Mouse (Mus musculus): Measurements from ENCODE around the gene Gm4881. TPM values are rescaled to one million over a fixed set of nuclear protein-coding genes. Genes with fewer than 3 reads are reported as not detected.

The Gm4881 gene
- polyA plus RNA-seq, 1 experiment from 2014 or later = not detected

GRCm38 (mm10) chr7:24974893-24975595, 30.8 kb upstream of the Gm4881 start:
- Histone ChIP-seq H3K4me1 (ENCODE audit: control insufficient read depth, insufficient read depth, low read length) (peaks cover 9% of the 10 kb centered on the region), H3K27me3 (ENCODE audit: control insufficient read depth, insufficient read depth, low read length) (no peaks in the 10 kb centered on the region), H3K9ac (ENCODE audit: low read length) (no peak overlapping the region), H3K9me3 (replicated peaks; ENCODE audit: control insufficient read depth, low read length) (no peaks in the 10 kb centered on the region), H3K27ac (ENCODE audit: low read length) (no peak overlapping the region), H3K4me2 (ENCODE audit: low read depth, low read length) (no peak overlapping the region), H3K4me3 (ENCODE audit: low read length) (no peak overlapping the region), H3K36me3 (ENCODE audit: control insufficient read depth, insufficient read depth) (no peaks in the 10 kb centered on the region)
- ATAC-seq (replicated peaks; ENCODE audit: extremely low read depth, insufficient read depth, low FRiP score) = no peak
- WGBS = 25% methylated on average over 9 of the region's 9 CpGs

- Histone ChIP-seq H3K27me3 (ENCODE audit: control insufficient read depth, insufficient read depth, low read length) (no peaks in the 10 kb centered on the region), H3K36me3 (ENCODE audit: control insufficient read depth, insufficient read depth) (peaks cover 8% of the 10 kb centered on the region), H3K9ac (ENCODE audit: low read length) (no peak overlapping the region), H3K9me3 (replicated peaks; ENCODE audit: control insufficient read depth, low read length) (no peaks in the 10 kb centered on the region), H3K4me3 (ENCODE audit: low read length) (no peak overlapping the region), H3K4me1 (ENCODE audit: control insufficient read depth, insufficient read depth, low read length) (peaks cover 9% of the 10 kb centered on the region), H3K4me2 (ENCODE audit: low read depth, low read length) (no peak overlapping the region), H3K27ac (ENCODE audit: low read length) (no peak overlapping the region)
- ATAC-seq (replicated peaks; ENCODE audit: extremely low read depth, insufficient read depth, low FRiP score) = no peak
- 60% methylated on average over 5 of the region's 5 CpGs for WGBS
Measured at GRCm38 (mm10) chr7:24973902-24974301, 29.6 kb upstream of the Gm4881 start.

- WGBS = 76% methylated on average over 4 of the region's 4 CpGs
- Histone ChIP-seq H3K9me3 (replicated peaks; ENCODE audit: control insufficient read depth, low read length) (no peaks in the 10 kb centered on the region), H3K36me3 (ENCODE audit: control insufficient read depth, insufficient read depth) (peaks cover 8% of the 10 kb centered on the region), H3K4me3 (ENCODE audit: low read length) (no peak overlapping the region), H3K9ac (ENCODE audit: low read length) (no peak overlapping the region), H3K27me3 (ENCODE audit: control insufficient read depth, insufficient read depth, low read length) (no peaks in the 10 kb centered on the region), H3K4me1 (ENCODE audit: control insufficient read depth, insufficient read depth, low read length) (peaks cover 9% of the 10 kb centered on the region), H3K4me2 (ENCODE audit: low read depth, low read length) (peak overlapping the region; percentile 36; the same call in 1 of the 2 replicates), H3K27ac (ENCODE audit: low read length) (no peak overlapping the region)
- no peak for ATAC-seq (replicated peaks; ENCODE audit: extremely low read depth, insufficient read depth, low FRiP score)
Measured at GRCm38 (mm10) chr7:24973208-24973607, 28.9 kb upstream of the Gm4881 start.

GRCm38 (mm10) chr7:24971972-24972893, 27.9 kb upstream of the Gm4881 start, which contains the start of gene Rabac1:
Gene Rabac1 (minus strand): TSS chr7:24972754.
- Histone ChIP-seq H3K36me3 (ENCODE audit: control insufficient read depth, insufficient read depth) (peaks cover 8% of the 10 kb centered on the region), H3K4me1 (ENCODE audit: control insufficient read depth, insufficient read depth, low read length) (peaks cover 9% of the 10 kb centered on the region), H3K4me3 (ENCODE audit: low read length) (peak within 1 kb of the TSS; percentile 88), H3K9ac (ENCODE audit: low read length) (peak within 1 kb of the TSS; percentile 92), H3K9me3 (replicated peaks; ENCODE audit: control insufficient read depth, low read length) (no peaks in the 10 kb centered on the region), H3K4me2 (ENCODE audit: low read depth, low read length) (peak within 1 kb of the TSS; percentile 76), H3K27ac (ENCODE audit: low read length) (peak within 1 kb of the TSS; percentile 92), H3K27me3 (ENCODE audit: control insufficient read depth, insufficient read depth, low read length) (no peaks in the 10 kb centered on the region)
- WGBS = under 1% methylated on average over 45 of the region's 45 CpGs
- peak; percentile 95 for ATAC-seq (replicated peaks; ENCODE audit: extremely low read depth, insufficient read depth, low FRiP score)

- peak overlapping the region; percentile 76 for H3K4me2 ChIP-seq (ENCODE audit: low read depth, low read length)
- ATAC-seq (replicated peaks; ENCODE audit: extremely low read depth, insufficient read depth, low FRiP score) = no peak; the same call in 1 of the 2 replicates
- peaks cover 8% of the 10 kb centered on the region for H3K36me3 ChIP-seq (ENCODE audit: control insufficient read depth, insufficient read depth)
- no peaks in the 10 kb centered on the region for H3K27me3 ChIP-seq (ENCODE audit: control insufficient read depth, insufficient read depth, low read length)
- no peaks in the 10 kb centered on the region for H3K9me3 ChIP-seq (replicated peaks; ENCODE audit: control insufficient read depth, low read length)
- H3K27ac ChIP-seq (ENCODE audit: low read length) = peak overlapping the region; percentile 92
- peak overlapping the region; percentile 92 for H3K9ac ChIP-seq (ENCODE audit: low read length)
- 8% methylated on average over 19 of the region's 19 CpGs for WGBS
- peaks cover 9% of the 10 kb centered on the region for H3K4me1 ChIP-seq (ENCODE audit: control insufficient read depth, insufficient read depth, low read length)
- H3K4me3 ChIP-seq (ENCODE audit: low read length) = peak overlapping the region; percentile 88
Measured at GRCm38 (mm10) chr7:24971261-24971971, 27.1 kb upstream of the Gm4881 start.

GRCm38 (mm10) chr7:24970341-24970740, 26.0 kb upstream of the Gm4881 start:
- H3K9ac ChIP-seq (ENCODE audit: low read length) = no peak overlapping the region
- no peak overlapping the region for H3K4me2 ChIP-seq (ENCODE audit: low read depth, low read length)
- H3K4me1 ChIP-seq (ENCODE audit: control insufficient read depth, insufficient read depth, low read length) = peaks cover 9% of the 10 kb centered on the region
- H3K27me3 ChIP-seq (ENCODE audit: control insufficient read depth, insufficient read depth, low read length) = no peaks in the 10 kb centered on the region
- no peaks in the 10 kb centered on the region for H3K9me3 ChIP-seq (replicated peaks; ENCODE audit: control insufficient read depth, low read length)
- no peak overlapping the region for H3K4me3 ChIP-seq (ENCODE audit: low read length)
- ATAC-seq (replicated peaks; ENCODE audit: extremely low read depth, insufficient read depth, low FRiP score) = no peak
- H3K27ac ChIP-seq (ENCODE audit: low read length) = no peak overlapping the region
- peaks cover 8% of the 10 kb centered on the region for H3K36me3 ChIP-seq (ENCODE audit: control insufficient read depth, insufficient read depth)
- 95% methylated on average over 3 of the region's 3 CpGs for WGBS

GRCm38 (mm10) chr7:24969805-24970204, 25.5 kb upstream of the Gm4881 start:
- no peak overlapping the region for H3K4me2 ChIP-seq (ENCODE audit: low read depth, low read length)
- no peak for ATAC-seq (replicated peaks; ENCODE audit: extremely low read depth, insufficient read depth, low FRiP score)
- H3K27ac ChIP-seq (ENCODE audit: low read length) = no peak overlapping the region
- H3K9me3 ChIP-seq (replicated peaks; ENCODE audit: control insufficient read depth, low read length) = no peaks in the 10 kb centered on the region
- H3K4me1 ChIP-seq (ENCODE audit: control insufficient read depth, insufficient read depth, low read length) = peaks cover 9% of the 10 kb centered on the region
- no peak overlapping the region for H3K4me3 ChIP-seq (ENCODE audit: low read length)
- 77% methylated on average over 12 of the region's 12 CpGs for WGBS
- peaks cover 8% of the 10 kb centered on the region for H3K36me3 ChIP-seq (ENCODE audit: control insufficient read depth, insufficient read depth)
- H3K9ac ChIP-seq (ENCODE audit: low read length) = no peak overlapping the region
- no peaks in the 10 kb centered on the region for H3K27me3 ChIP-seq (ENCODE audit: control insufficient read depth, insufficient read depth, low read length)

GRCm38 (mm10) chr7:24968463-24968862, 24.2 kb upstream of the Gm4881 start:
- no peak overlapping the region for H3K27ac ChIP-seq (ENCODE audit: low read length)
- H3K4me3 ChIP-seq (ENCODE audit: low read length) = no peak overlapping the region
- H3K9ac ChIP-seq (ENCODE audit: low read length) = no peak overlapping the region
- WGBS = 65% methylated on average over 6 of the region's 6 CpGs
- no peaks in the 10 kb centered on the region for H3K9me3 ChIP-seq (replicated peaks; ENCODE audit: control insufficient read depth, low read length)
- no peaks in the 10 kb centered on the region for H3K27me3 ChIP-seq (ENCODE audit: control insufficient read depth, insufficient read depth, low read length)
- ATAC-seq (replicated peaks; ENCODE audit: extremely low read depth, insufficient read depth, low FRiP score) = no peak
- H3K4me1 ChIP-seq (ENCODE audit: control insufficient read depth, insufficient read depth, low read length) = peaks cover 9% of the 10 kb centered on the region
- peaks cover 8% of the 10 kb centered on the region for H3K36me3 ChIP-seq (ENCODE audit: control insufficient read depth, insufficient read depth)
- H3K4me2 ChIP-seq (ENCODE audit: low read depth, low read length) = no peak overlapping the region
